Mouse (Mus musculus) layer of hippocampus, adult 9-11 months (tissue): ENCODE measurements at regions not wholly inside any gene's neighbourhood (a gene's known extent, or its start where the extent isn't known, plus 50 kb on each side); places are given as distances from the start of the nearest gene placed in this dataset.
A peak's percentile ranks its signal among the peaks of the same experiment; 100 is the strongest.
"Not testable (repeated sequence)": the region's sequence is repeated elsewhere in the genome, so short reads cannot be mapped to it uniquely, and the experiment has no call there.

Experiments used
- DNase-seq: peaks from one replicate; pipeline ENCODE4 v3.0.0; 2022

GRCm38 (mm10) chrX:88906106-88906505, 503.4 kb downstream of the Pet2 start:
- DNase-seq = peak; percentile 36

GRCm38 (mm10) chrX:88873260-88873659, 536.2 kb downstream of the Pet2 start:
- not testable (repeated sequence) for DNase-seq
